Mouse (Mus musculus): Measurements from ENCODE around the gene Lsm7. TPM values are rescaled to one million over a fixed set of nuclear protein-coding genes. Genes with fewer than 3 reads are reported as not detected.

Lsm7 gene
- 351 and 360 TPM in 2 replicates for polyA plus RNA-seq (2016; fragmentation: Nextera tagmentation; extraction: Ambion mirVana)

DNA sequence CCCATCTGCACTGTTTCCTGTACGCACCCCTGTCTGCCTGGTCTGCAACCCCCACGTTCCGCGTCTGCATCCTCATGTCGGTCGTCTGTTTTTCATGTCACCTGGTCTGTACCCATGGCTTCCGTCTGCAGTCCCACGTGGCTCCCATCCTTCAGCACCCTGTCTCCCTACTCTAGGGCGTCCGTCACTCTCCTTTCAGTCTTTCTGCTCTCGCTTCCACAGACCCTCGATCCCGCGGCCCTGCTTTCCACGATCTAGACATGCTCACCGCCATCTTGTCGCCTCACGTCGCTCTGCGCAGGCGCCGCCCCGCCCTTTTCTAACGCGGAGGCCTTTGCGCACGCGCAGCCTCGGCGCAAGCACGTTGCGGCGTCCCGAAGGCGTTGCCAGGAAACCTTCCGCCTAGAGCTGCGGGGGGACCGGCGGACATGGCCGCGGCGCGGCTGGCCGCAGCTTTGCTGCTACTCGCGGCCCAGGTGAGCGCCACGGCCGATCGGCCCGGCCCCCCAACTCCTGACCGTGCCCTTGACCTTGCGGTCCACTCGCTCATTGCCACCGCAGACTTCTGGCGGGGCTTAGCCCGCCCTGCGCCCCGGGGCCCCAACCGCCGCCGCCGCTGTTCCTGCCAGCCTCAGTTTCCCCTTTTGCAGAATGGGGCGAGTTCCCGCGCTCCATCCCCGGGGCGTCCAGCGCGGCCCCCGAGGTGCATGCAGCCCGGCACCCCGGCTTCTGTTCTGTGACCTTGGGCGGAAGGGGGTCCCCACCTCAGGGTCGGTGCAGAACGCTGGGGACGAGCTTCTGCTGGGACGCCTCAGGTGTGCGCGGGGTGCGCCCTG lies at the start of gene Lsm7, which contains the start of gene Sppl2b:
Lsm7 (minus strand) TSS at position 297 of the 836 bp plus-strand sequence.
Sppl2b (plus strand) TSS at position 363 of the 836 bp plus-strand sequence.
- WGBS = under 1% methylated on average over 81 of the region's 81 CpGs

DNA sequence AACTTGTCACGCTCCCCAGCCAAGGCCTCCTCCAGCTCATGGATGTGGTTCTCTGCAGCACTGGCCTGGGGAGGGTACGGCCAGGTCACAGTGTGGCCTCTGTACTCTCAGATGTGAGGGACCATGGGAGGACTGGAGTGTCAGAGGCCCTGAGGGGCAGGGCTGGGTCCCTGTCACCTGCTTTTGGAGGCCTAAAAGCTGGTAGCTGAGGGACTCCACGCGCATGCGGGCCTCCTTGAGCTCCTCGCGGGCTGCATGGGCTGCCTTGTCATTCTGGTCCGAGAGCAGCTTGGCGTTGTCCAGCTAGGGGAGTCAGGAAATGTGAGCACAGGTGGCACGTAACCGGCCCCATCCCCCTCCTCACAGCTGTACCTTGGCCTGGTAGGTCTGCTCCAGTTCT lies 49.7 kb upstream of the Lsm7 start:
- Histone ChIP-seq H3K27me3 (ENCODE audit: poor library complexity, severe bottlenecking) (no peaks in the 10 kb centered on the region), H3K4me1 (peaks cover 8% of the 10 kb centered on the region), H3K9me3 (no peaks in the 10 kb centered on the region), H3K27ac (no peak overlapping the region), H3K4me3 (no peak overlapping the region), H3K36me3 (replicated peaks) (peaks cover 85% of the 10 kb centered on the region)
- WGBS = 95% methylated on average over 11 of the region's 11 CpGs
- DNase-seq (ENCODE audit: extremely low spot score, low spot score) = no peak

More for the DNA sequence above, at the start of gene Lsm7, which contains the start of gene Sppl2b:
- H3K27ac ChIP-seq = peak within 1 kb of the TSS; percentile 84
- H3K36me3 ChIP-seq (replicated peaks) = peaks cover 34% of the 10 kb centered on the region
- no peaks in the 10 kb centered on the region for H3K27me3 ChIP-seq (ENCODE audit: poor library complexity, severe bottlenecking)
- H3K9me3 ChIP-seq = no peaks in the 10 kb centered on the region
- peak; percentile 95 for DNase-seq (ENCODE audit: extremely low spot score, low spot score)
- H3K4me1 ChIP-seq = peaks cover 49% of the 10 kb centered on the region
- H3K4me3 ChIP-seq = peak within 1 kb of the TSS; percentile 81

DNA sequence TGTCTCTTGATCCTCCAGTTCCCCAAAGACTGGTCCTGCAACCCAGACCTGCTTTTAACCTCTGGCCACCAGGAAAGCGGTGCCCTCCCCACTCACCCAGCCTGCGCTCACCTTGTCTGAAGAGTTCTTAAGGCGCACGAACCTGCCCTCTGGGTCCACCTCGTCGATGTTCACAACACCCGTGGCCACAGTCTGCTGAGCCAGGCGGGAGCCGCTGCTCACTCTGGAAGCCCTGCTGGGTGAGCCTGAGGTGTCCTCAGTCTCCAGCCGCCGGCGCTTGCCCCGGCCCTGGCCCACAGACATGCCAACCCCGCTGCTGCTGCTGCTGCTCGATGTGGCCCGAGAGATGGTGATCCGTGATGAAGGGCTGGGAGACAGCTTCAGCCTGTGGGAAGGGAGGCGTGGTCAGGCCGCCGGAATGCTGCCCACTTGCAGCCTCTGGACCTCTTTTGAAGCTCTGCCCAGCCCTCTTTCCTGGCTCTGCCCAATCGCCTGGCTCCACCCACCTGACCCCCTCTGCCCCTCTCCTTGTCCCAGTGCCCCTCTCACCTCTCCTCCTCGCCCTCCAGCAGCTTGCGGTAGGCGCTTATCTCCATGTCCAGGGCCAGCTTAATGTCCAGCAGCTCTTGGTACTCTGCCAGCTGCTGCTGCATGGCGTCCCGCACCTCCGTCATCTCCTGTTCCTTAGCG lies 49.1 kb upstream of the Lsm7 start:
- no peak for DNase-seq (ENCODE audit: extremely low spot score, low spot score)
- Histone ChIP-seq H3K4me3 (no peak overlapping the region), H3K9me3 (no peaks in the 10 kb centered on the region), H3K4me1 (peaks cover 13% of the 10 kb centered on the region), H3K36me3 (replicated peaks) (peaks cover 85% of the 10 kb centered on the region), H3K27ac (no peak overlapping the region), H3K27me3 (ENCODE audit: poor library complexity, severe bottlenecking) (no peaks in the 10 kb centered on the region)
- WGBS = 91% methylated on average over 28 of the region's 28 CpGs

DNA sequence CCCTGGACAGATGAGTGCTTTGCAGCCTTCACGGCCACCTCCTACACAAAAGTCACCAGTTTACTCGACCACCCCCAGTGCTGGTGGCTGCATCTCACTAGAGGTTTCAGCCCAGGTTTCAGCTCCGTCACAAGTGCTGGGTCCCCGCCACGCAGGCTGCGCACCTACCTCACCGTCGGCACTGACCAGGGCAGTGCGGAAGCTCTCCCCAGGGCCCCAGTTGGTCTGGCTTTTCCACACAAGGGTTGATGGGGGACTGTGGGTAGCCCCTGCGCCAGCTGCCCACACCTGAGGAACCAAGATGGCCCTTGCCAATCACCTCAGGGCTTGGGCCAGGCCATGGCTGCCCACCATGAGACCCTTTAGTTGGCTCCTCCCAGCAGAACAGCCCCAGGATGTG lies 48.3 kb upstream of the Lsm7 start:
- H3K27me3 ChIP-seq (ENCODE audit: poor library complexity, severe bottlenecking) = peaks cover 2% of the 10 kb centered on the region; the same call in 1 of the 2 replicates
- 93% methylated on average over 10 of the region's 10 CpGs for WGBS
- peaks cover 22% of the 10 kb centered on the region for H3K4me1 ChIP-seq
- no peak overlapping the region for H3K27ac ChIP-seq
- no peak for DNase-seq (ENCODE audit: extremely low spot score, low spot score)
- H3K9me3 ChIP-seq = no peaks in the 10 kb centered on the region
- H3K36me3 ChIP-seq (replicated peaks) = peaks cover 85% of the 10 kb centered on the region
- no peak overlapping the region for H3K4me3 ChIP-seq

DNA sequence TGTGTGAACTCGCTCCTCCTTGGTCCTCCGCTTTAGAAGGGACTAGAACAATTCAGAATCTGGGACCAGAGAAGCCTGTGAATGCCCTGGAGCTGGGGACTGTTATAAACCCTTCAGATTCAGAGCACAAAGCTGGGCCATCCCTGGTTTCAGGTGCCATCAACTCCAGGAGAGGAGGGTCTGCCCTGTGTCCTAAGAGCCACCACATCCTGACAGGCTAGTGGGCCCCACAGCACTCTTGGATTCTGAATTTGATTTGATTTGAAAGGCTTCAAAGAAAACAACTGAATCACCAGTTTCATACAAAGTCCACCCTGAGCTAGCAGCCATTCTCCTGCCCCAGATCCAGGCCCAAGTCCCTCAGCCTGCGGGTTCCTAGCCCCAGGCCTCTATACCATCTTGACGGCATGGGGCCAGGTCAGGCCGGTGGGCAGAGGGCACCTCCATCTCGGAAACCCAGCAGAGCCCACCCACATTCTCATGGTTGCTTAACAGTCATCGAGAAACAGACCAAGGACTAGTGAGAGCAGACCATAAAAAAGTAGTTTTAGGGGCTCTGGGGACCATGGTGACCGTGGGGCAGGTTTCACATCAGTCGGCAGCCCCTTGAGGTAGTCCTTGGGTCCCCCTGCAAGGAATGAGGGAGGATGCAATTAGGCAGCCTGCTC lies 47.4 kb upstream of the Lsm7 start:
- H3K36me3 ChIP-seq (replicated peaks) = peaks cover 85% of the 10 kb centered on the region
- WGBS = 97% methylated on average over 9 of the region's 9 CpGs
- no peak overlapping the region for H3K4me3 ChIP-seq

DNA sequence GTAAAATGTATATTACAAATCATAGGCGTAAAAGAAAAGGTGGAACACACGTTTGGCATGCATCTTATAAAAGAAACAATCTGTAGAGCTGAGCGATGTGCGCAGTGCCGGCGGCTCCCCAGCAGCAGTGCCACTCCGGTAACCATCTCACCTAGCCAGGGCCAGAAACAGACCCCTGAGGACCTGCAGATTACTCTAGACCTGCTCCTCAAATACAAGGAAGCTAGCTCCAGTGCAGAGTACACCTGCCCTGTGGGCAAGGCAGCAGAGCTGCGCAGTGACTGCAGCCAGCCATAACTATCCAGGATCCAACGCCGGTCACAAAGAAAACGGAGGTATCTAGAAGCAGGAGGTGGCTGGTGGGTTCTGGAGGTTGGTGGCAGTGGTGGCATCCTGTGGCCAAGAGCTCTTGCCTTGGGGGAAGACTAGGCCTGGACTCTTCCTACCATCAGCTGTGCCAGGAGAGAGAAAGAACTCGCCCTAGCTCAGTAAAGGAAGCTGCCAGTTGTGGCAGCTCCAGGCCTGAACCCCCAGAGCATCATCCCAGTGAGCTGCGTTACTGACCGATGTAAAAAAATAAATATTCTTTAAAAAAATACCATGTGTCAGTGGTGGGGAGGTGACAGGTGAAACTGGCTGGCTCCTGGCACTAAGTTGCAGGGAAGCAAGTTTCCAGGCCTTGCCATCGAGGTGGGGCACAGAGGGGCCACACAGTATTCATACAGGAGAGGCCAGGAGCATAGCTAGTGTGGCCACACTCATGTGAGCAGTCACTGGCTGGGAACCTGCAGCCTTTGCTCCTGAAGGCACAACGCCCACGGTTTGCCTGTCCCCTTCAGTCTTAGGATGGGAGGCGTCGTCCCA lies 46.6 kb upstream of the Lsm7 start:
- WGBS = 89% methylated on average over 19 of the region's 19 CpGs
- no peak for DNase-seq (ENCODE audit: extremely low spot score, low spot score)
- Histone ChIP-seq H3K4me1 (peaks cover 30% of the 10 kb centered on the region), H3K9me3 (no peaks in the 10 kb centered on the region), H3K27ac (peak overlapping the region; percentile 91; the same call in 1 of the 2 replicates), H3K4me3 (peak overlapping the region; percentile 78; the same call in 1 of the 2 replicates), H3K36me3 (replicated peaks) (peaks cover 80% of the 10 kb centered on the region), H3K27me3 (ENCODE audit: poor library complexity, severe bottlenecking) (peaks cover 12% of the 10 kb centered on the region)

More for the DNA sequence above, 47.4 kb upstream of the Lsm7 start:
- no peak for DNase-seq (ENCODE audit: extremely low spot score, low spot score)
- H3K27me3 ChIP-seq (ENCODE audit: poor library complexity, severe bottlenecking) = peaks cover 11% of the 10 kb centered on the region
- no peaks in the 10 kb centered on the region for H3K9me3 ChIP-seq
- H3K4me1 ChIP-seq = peaks cover 30% of the 10 kb centered on the region
- no peak overlapping the region for H3K27ac ChIP-seq

DNA sequence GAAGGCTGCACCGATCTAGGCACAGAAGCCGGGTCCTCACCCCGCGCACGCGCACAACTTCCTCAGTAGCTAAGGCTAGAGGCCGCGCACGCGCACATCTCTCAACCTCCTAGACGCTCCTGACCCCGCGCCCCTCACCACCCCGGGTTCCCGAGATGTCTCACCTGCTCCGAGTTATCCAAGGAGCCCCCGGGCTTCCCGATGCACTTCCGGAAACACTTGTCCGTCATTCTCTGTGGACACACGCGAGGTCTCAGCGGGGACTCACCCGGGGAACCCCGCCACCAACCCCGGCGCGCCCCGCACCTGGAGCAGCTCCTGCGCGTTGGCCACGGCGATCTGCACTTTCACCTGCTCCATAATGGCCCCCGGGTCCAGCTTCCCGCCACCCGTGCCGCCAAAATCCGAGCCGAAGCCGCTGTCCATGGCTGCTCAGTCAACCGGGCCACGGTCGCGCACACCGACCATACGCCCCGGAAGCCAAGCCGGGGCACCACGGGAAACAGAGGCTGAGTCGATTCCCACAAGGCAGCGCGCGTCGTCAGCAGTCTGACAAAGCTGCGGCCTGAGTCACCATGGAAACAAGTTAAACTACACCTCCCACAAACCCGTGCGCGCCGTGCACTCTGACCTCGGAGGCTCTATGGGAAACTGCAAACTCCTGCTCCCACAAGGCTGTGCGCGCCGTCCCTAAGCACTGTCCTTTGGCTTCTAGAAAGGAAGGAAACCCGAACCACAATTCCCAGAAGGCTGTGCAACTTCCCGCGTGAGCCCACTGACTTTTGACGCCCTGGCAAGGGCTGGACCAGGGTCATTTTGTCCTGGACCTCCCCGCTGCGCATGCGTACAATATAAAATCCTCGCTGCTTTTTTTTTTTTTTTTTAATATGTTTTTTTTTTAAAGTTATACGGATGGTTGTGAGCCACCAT lies 45.6 kb upstream of the Lsm7 start, which contains the start of gene Timm13:
Timm13 (minus strand) TSS at position 652 of the 930 bp plus-strand sequence.
- Histone ChIP-seq H3K27me3 (ENCODE audit: poor library complexity, severe bottlenecking) (peaks cover 12% of the 10 kb centered on the region), H3K9me3 (no peaks in the 10 kb centered on the region), H3K27ac (peak within 1 kb of the TSS; percentile 91), H3K4me1 (peaks cover 30% of the 10 kb centered on the region), H3K36me3 (replicated peaks) (peaks cover 70% of the 10 kb centered on the region), H3K4me3 (peak within 1 kb of the TSS; percentile 78)
- WGBS = under 1% methylated on average over 72 of the region's 72 CpGs
- DNase-seq (ENCODE audit: extremely low spot score, low spot score) = peak; percentile 99

DNA sequence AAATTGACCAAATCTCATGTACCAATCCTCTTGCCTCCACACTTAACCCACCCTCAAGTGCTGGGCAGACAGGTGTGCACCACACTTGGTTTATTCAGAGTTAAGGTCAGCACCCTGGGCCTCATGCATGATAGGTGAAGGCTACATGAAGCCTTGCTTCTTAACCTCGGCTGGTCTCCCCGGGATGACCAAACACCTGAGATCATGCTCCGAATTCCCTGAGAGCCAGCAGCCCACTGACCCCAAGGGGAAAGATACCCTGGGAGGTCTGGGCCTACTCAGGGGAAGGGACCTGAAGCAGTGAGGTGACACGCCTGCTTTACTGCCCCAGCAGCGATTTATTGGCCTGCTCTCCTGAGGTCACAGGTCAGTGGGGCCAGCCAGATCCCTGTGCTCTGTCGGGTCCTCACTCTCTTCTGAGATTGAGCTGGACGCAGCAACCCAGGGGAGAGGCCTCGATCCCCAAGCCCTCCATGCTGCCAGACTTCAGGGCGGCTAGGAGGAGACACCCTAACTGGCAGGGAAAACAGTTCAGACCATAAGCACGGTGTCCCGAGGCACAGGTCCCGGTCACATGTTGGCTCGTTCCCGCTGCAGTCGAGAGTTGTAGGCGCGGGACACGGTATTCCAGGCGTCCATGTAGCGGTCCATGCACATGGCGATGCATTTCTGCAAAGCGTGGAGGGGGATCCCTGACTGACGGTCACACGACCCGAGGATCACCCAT lies 44.7 kb upstream of the Lsm7 start:
- Histone ChIP-seq H3K9me3 (no peaks in the 10 kb centered on the region), H3K4me3 (peak overlapping the region; percentile 78), H3K36me3 (replicated peaks) (peaks cover 61% of the 10 kb centered on the region), H3K27ac (peak overlapping the region; percentile 91), H3K4me1 (peaks cover 30% of the 10 kb centered on the region), H3K27me3 (ENCODE audit: poor library complexity, severe bottlenecking) (peaks cover 12% of the 10 kb centered on the region)
- WGBS = 16% methylated on average over 25 of the region's 25 CpGs
- DNase-seq (ENCODE audit: extremely low spot score, low spot score) = no peak

DNA sequence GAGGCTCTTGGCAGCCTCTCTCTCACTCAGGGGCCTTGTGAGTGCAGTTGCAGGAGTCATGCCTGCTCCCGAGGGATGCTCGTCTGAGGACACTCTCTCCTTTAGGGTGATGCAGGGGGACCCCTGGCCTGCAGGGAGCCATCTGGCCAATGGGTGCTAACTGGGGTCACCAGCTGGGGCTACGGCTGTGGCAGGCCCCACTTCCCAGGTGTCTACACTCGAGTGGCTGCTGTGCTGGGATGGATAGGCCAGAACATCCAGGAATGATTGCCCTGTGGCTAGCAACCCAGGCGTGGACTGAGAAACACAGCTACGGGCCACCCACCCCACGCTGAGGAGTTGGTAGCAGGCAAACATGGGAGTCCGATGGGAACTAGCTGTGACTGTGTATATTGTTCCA lies 44.1 kb upstream of the Lsm7 start:
- Histone ChIP-seq H3K27ac (no peak overlapping the region), H3K4me3 (peak overlapping the region; percentile 78), H3K36me3 (replicated peaks) (peaks cover 55% of the 10 kb centered on the region), H3K4me1 (peaks cover 30% of the 10 kb centered on the region), H3K27me3 (ENCODE audit: poor library complexity, severe bottlenecking) (peaks cover 12% of the 10 kb centered on the region), H3K9me3 (no peaks in the 10 kb centered on the region)
- DNase-seq (ENCODE audit: extremely low spot score, low spot score) = no peak
- 92% methylated on average over 8 of the region's 8 CpGs for WGBS

DNA sequence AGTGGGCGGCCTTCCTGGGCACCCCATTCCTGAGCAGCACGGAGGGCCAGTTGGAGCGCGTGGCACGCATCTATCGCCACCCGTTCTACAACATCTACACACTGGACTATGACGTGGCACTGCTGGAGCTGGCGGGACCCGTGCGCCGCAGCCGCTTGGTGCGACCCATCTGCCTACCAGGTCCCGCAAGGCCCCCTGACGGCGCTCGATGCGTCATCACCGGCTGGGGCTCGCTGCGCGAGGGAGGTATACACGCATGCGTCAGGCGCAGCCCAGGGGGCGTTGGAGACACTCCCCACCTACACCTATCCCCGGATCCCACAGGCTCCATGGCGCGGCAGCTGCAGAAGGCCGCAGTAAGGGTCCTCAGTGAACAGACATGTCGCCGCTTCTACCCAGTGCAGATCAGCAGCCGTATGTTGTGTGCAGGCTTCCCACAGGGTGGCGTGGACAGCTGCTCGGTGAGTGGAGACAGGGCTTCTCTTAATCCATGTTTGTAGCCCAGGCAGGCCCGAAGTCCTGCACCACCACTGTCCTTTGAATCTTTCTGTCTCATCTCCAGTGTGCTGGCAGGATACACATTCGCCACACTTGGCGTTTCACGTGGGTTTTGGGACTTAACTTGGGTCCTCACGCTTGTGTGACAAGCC lies 43.0 kb upstream of the Lsm7 start:
- DNase-seq (ENCODE audit: extremely low spot score, low spot score) = no peak
- WGBS = 31% methylated on average over 41 of the region's 41 CpGs
- H3K36me3 ChIP-seq (replicated peaks) = peaks cover 44% of the 10 kb centered on the region
- H3K27me3 ChIP-seq (ENCODE audit: poor library complexity, severe bottlenecking) = peaks cover 12% of the 10 kb centered on the region
- H3K4me1 ChIP-seq = peaks cover 30% of the 10 kb centered on the region
- 0 out of 2 replicates have a peak, but pooled peaks cover under 1% of the 10 kb centered on the region for H3K9me3 ChIP-seq
- H3K27ac ChIP-seq = no peak overlapping the region
- H3K4me3 ChIP-seq = peak overlapping the region; percentile 27
